Mouse (Mus musculus): ENCODE results near the gene Wdr91. TPM values are rescaled to one million over a fixed set of nuclear protein-coding genes. Genes with fewer than 3 reads are reported as not detected.

The Wdr91 gene
- 18.3 and 35.6 TPM in 2 replicates for total RNA-seq (2017)

DNA sequence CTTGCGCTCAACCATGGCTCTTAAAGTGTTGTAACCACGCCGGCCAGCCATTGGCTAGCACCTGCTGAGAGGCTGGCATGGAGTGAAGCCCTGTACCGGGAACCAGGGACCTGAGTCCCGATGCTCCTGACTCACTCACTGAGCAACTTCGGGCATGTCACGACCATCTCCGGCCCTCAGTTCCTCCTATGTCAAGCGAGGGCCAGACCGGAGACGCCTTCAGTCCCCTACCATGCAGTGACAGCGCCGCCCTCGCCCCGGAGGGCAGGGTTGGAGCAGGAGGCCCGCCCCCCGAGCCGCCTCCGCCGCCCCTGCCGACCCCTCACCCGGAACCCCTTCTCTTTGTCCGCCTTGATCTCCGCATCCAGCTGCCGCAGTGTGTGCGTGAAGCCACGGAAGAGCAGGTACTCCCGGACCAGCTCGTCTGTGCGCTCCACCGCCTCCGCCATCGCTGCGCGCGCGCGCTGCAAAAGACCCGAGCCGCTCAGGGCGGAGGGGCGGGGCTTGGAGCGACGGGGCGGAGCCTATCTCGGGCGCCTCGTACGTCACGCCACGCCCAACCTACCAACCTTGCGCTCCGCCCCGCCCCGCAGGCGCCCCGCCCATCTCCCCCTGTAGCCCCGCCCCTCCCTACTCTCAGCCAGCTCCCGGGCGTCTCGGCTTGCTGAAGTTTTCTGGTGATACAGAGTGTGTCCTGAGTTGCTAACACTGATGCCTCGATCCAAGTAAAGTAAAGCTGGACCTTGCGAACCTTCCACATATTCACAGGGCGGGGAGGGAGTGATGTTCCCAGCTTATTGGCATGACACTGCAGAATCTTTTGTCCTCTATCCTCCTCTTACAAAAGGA, at the start of gene Wdr91:
Gene Wdr91, minus strand, starts transcription at position 506 of the 849 bp plus-strand sequence.
- peak; percentile 83 to 89 for ATAC-seq (replicated peaks in 1 of 2; ENCODE audit: insufficient read depth in 1 of 2, low FRiP score in 2 of 2, low TSS enrichment in 1 of 2, low read depth in 1 of 2, poor library complexity in 2 of 2, severe bottlenecking in 2 of 2)

- no peak for ATAC-seq (replicated peaks in 1 of 2; ENCODE audit: insufficient read depth in 1 of 2, low FRiP score in 2 of 2, low TSS enrichment in 1 of 2, low read depth in 1 of 2, poor library complexity in 2 of 2, severe bottlenecking in 2 of 2)
These were observed 48.5 kb upstream of the Wdr91 start for GRCm38 (mm10) chr6:34959131-34959530.

- no peak; a peak in 1 of 4 replicates for ATAC-seq (replicated peaks in 1 of 2; ENCODE audit: insufficient read depth in 1 of 2, low FRiP score in 2 of 2, low TSS enrichment in 1 of 2, low read depth in 1 of 2, poor library complexity in 2 of 2, severe bottlenecking in 2 of 2)
These were observed 45.2 kb upstream of the Wdr91 start for GRCm38 (mm10) chr6:34955862-34956241.

GRCm38 (mm10) chr6:34954926-34955861, 44.5 kb upstream of the Wdr91 start:
- ATAC-seq (replicated peaks in 1 of 2; ENCODE audit: insufficient read depth in 1 of 2, low FRiP score in 2 of 2, low TSS enrichment in 1 of 2, low read depth in 1 of 2, poor library complexity in 2 of 2, severe bottlenecking in 2 of 2) = peak; percentile 81 to 89

- peak; percentile 11 to 19; a peak in 1 of 4 replicates for ATAC-seq (replicated peaks in 1 of 2; ENCODE audit: insufficient read depth in 1 of 2, low FRiP score in 2 of 2, low TSS enrichment in 1 of 2, low read depth in 1 of 2, poor library complexity in 2 of 2, severe bottlenecking in 2 of 2)
These were observed 41.4 kb upstream of the Wdr91 start for GRCm38 (mm10) chr6:34951956-34952667.

- no peak for ATAC-seq (replicated peaks in 1 of 2; ENCODE audit: insufficient read depth in 1 of 2, low FRiP score in 2 of 2, low TSS enrichment in 1 of 2, low read depth in 1 of 2, poor library complexity in 2 of 2, severe bottlenecking in 2 of 2)
These were observed 40.8 kb upstream of the Wdr91 start for GRCm38 (mm10) chr6:34951518-34951917.

GRCm38 (mm10) chr6:34948461-34948860, 37.8 kb upstream of the Wdr91 start:
- ATAC-seq (replicated peaks in 1 of 2; ENCODE audit: insufficient read depth in 1 of 2, low FRiP score in 2 of 2, low TSS enrichment in 1 of 2, low read depth in 1 of 2, poor library complexity in 2 of 2, severe bottlenecking in 2 of 2) = no peak

DNA sequence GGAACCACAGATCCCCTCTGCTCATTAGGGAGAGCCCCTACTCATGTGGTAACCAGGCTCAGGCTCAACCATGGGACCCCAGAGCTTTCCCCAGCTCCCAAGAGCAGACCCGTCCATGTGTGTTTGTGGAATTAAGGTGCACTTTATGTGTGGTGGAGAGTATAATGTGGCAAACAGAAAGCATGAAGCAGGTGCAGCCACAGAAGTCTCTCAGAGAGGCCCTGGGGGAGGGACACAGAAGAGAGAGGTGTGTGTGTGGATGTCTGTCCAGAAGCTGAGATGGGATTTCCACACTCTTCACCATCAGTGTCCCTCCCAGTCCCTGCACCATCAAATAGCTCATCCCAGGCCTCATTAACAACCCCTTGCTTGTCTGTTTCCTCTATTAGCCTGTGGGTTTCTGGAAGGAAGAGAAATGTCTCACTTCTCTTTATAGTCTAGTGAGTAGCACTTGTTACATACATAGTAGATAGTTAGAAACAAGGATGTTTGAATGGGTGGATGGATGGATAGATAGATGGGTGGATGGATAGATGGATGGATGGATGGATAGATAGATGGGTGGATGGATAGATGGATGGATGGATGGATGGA, 35.9 kb upstream of the Wdr91 start:
- ATAC-seq (replicated peaks in 1 of 2; ENCODE audit: insufficient read depth in 1 of 2, low FRiP score in 2 of 2, low TSS enrichment in 1 of 2, low read depth in 1 of 2, poor library complexity in 2 of 2, severe bottlenecking in 2 of 2) = no peak

DNA sequence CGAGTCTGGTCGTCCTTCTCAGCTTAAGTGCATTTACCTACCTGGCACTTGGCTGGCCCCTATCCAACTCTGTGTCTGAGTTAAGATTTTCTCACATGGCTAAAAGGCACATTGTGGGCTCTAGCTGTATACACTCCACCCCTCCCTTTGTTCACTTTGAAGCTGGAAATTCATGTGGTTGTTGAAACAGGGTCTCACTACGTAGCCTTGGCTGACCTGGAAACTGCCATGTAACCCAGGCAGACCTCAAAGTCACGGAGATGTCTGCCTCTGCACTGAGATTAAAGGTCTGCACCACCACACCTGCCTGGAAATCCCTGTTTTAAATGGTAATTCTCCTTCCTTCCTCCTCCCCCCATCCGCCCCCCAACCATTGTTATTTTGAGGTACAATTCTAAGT, 32.8 kb upstream of the Wdr91 start:
- ATAC-seq (replicated peaks in 1 of 2; ENCODE audit: insufficient read depth in 1 of 2, low FRiP score in 2 of 2, low TSS enrichment in 1 of 2, low read depth in 1 of 2, poor library complexity in 2 of 2, severe bottlenecking in 2 of 2) = no peak

- ATAC-seq (replicated peaks in 1 of 2; ENCODE audit: insufficient read depth in 1 of 2, low FRiP score in 2 of 2, low TSS enrichment in 1 of 2, low read depth in 1 of 2, poor library complexity in 2 of 2, severe bottlenecking in 2 of 2) = no peak
These were observed 31.8 kb upstream of the Wdr91 start for GRCm38 (mm10) chr6:34942446-34942845.

DNA sequence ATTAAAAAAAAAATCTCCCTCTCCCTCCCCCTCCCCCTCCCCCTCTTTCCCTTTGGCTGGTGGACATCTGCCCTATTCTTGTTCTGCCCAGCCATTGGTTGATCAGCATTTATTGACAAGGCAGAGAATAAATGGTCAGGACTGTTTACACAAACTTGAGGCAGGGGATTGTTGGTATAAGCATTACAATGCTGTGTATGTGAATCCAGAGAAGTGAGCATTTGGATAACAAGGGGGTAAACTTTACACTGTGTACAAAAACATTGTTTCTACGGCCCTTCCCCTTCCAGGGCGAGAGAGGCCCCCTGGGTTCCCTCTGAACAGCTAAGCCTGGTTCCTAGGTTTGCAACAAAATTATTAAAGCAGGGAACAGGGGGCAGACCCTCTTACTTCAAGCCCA, 30.8 kb upstream of the Wdr91 start:
- no peak for ATAC-seq (replicated peaks in 1 of 2; ENCODE audit: insufficient read depth in 1 of 2, low FRiP score in 2 of 2, low TSS enrichment in 1 of 2, low read depth in 1 of 2, poor library complexity in 2 of 2, severe bottlenecking in 2 of 2)

- no peak for ATAC-seq (replicated peaks in 1 of 2; ENCODE audit: insufficient read depth in 1 of 2, low FRiP score in 2 of 2, low TSS enrichment in 1 of 2, low read depth in 1 of 2, poor library complexity in 2 of 2, severe bottlenecking in 2 of 2)
These were observed 28.8 kb upstream of the Wdr91 start for GRCm38 (mm10) chr6:34939451-34939850.

- ATAC-seq (replicated peaks in 1 of 2; ENCODE audit: insufficient read depth in 1 of 2, low FRiP score in 2 of 2, low TSS enrichment in 1 of 2, low read depth in 1 of 2, poor library complexity in 2 of 2, severe bottlenecking in 2 of 2) = no peak
These were observed 28.3 kb upstream of the Wdr91 start for GRCm38 (mm10) chr6:34938929-34939325.

DNA sequence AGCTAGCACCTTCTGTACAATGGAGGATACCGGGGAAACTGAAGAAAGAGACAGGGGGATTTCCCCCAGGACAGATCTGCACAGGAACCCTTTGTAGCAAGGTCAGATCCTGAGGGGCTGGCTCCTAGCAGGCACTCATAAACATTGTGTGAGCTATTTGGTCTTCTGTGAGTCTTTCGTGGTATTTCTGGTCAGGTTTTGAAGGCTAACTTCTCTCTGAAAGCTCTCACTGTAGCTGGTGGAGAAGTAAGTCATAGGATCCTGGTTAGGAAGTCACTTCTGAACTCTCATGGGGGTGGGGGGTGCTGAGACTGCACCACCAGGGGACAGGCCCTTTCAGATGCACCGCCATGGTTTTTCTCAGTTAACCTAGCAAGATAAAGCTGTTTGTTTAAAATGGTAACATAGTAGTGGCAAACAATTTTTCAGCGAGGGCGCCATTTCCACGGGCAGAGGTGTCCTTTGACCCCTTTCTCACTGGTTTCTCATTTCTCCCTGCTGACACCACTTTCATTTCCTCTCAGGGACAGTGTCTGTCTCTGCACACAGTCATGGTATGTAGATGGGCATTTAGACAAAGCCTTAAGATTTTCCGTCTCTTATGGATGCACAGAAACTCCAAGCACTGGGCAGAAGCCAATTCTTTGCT, 27.7 kb upstream of the Wdr91 start:
- no peak for ATAC-seq (replicated peaks in 1 of 2; ENCODE audit: insufficient read depth in 1 of 2, low FRiP score in 2 of 2, low TSS enrichment in 1 of 2, low read depth in 1 of 2, poor library complexity in 2 of 2, severe bottlenecking in 2 of 2)

- no peak for ATAC-seq (replicated peaks in 1 of 2; ENCODE audit: insufficient read depth in 1 of 2, low FRiP score in 2 of 2, low TSS enrichment in 1 of 2, low read depth in 1 of 2, poor library complexity in 2 of 2, severe bottlenecking in 2 of 2)
These were observed 26.1 kb upstream of the Wdr91 start for GRCm38 (mm10) chr6:34936743-34937142.

- ATAC-seq (replicated peaks in 1 of 2; ENCODE audit: insufficient read depth in 1 of 2, low FRiP score in 2 of 2, low TSS enrichment in 1 of 2, low read depth in 1 of 2, poor library complexity in 2 of 2, severe bottlenecking in 2 of 2) = no peak
These were observed 22.0 kb upstream of the Wdr91 start for GRCm38 (mm10) chr6:34932633-34933032.

DNA sequence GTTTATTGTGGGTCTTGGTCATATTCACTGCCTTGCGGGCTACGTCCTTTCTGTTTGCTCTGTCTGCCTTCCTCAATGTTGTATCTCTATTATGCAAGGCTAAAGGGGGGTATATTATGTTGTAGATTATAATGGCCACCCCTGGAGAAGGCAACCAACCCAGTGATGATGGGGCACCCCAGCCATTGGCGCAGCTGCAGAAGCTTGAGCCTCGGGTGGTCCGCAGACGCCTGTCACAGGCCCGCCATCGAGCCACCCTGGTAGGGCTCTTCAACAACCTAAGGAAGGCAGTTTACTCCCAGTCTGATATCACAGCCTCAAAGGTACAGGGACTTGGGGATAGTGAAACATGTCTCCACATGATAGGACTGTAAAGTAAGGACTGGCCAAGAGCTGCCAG, 16.9 kb upstream of the Wdr91 start:
- no peak for ATAC-seq (replicated peaks in 1 of 2; ENCODE audit: insufficient read depth in 1 of 2, low FRiP score in 2 of 2, low TSS enrichment in 1 of 2, low read depth in 1 of 2, poor library complexity in 2 of 2, severe bottlenecking in 2 of 2)
